Mouse (Mus musculus) neural tube, embryonic 13.5 days (tissue): Measurements from ENCODE around the gene Midn. TPM values are rescaled to one million over a fixed set of nuclear protein-coding genes. Genes with fewer than 3 reads are reported as not detected.
A peak's percentile ranks its signal among the peaks of the same experiment; 100 is the strongest.

Source experiments
- ATAC-seq: fragments of 200-750 bp; cut with Nextera tagmentation; 2 replicates; pipeline ENCODE4 v1.8.0; 2017; ENCODE audit warnings: low read depth, mild to moderate bottlenecking, moderate TSS enrichment, moderate library complexity
- H3K27ac ChIP-seq: fragments of 300-500 bp; sonication (generic); replicated peaks from 2 replicates; pipeline ENCODE4 v1.5.1; 2015; ENCODE audit warnings: moderate library complexity, mild to moderate bottlenecking, inconsistent platforms
- H3K27me3 ChIP-seq: fragments of 300-500 bp; sonication (generic); 2 replicates; pipeline ENCODE4 v1.6.1; 2015; ENCODE audit warnings: mild to moderate bottlenecking, inconsistent platforms
- H3K36me3 ChIP-seq: fragments of 300-500 bp; sonication (generic); 2 replicates; pipeline ENCODE4 v1.6.1; 2015; ENCODE audit warnings: mild to moderate bottlenecking, inconsistent platforms
- H3K4me1 ChIP-seq: fragments of 300-500 bp; sonication (generic); replicated peaks from 2 replicates; pipeline ENCODE4 v1.6.1; 2015; ENCODE audit warnings: inconsistent platforms
- H3K4me2 ChIP-seq: fragments of 300-500 bp; sonication (generic); 2 replicates; pipeline ENCODE4 v1.6.1; 2015; ENCODE audit warnings: inconsistent platforms, mild to moderate bottlenecking, moderate library complexity
- H3K4me3 ChIP-seq: fragments of 300-500 bp; sonication (generic); 2 replicates; pipeline ENCODE4 v1.5.1; 2015; ENCODE audit warnings: mild to moderate bottlenecking, inconsistent platforms
- H3K9ac ChIP-seq: fragments of 300-500 bp; sonication (generic); 2 replicates; pipeline ENCODE4 v1.6.1; 2015; ENCODE audit warnings: moderate library complexity, mild to moderate bottlenecking, inconsistent platforms
- H3K9me3 ChIP-seq: fragments of 300-500 bp; sonication (generic); 2 replicates; pipeline ENCODE4 v1.6.1; 2016; ENCODE audit warnings: inconsistent platforms
- WGBS: fragments of 180-500 bp; shearing (Covaris S2); methylation state at CpG from one replicate; pipeline ENCODE4 v1.1.7; 2015; 5-methylcytosine and 5-hydroxymethylcytosine counted together
- polyA plus RNA-seq: library from polyadenylated mRNA; unstranded; fragments of >200 nt; fragmentation: Nextera tagmentation; extraction: Ambion mirVana; gene quantifications from 2 replicates; pipeline ENCODE4 v1.2.1, GENCODE M21; 2015

Midn gene
- polyA plus RNA-seq, 1 experiment from 2014 or later: 31.0 TPM

DNA sequence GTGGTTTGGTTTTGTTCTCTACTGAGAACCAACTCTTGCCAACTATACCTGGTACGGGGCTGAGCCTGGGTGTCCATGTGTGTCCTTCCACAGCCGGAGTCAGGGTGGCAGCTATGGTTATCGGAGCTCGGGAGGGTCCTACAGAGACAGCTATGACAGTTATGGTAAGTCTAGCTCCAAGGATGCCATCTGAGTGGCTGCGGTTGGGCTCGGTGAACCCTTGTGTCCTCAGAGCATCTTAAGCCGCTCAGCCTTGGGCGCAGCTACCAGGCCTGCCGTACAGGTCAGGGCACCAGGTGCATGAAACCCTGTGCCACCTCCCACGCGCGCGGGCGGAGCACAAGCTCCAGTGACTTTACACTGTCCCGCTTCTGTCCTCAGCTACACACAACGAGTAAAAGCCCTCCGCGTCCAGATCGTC, 22.5 kb downstream of the Midn start:
- H3K27me3 ChIP-seq: no peaks in the 10 kb centered on the region
- ATAC-seq: no peak
- 96% methylated on average over 19 of the region's 19 CpGs for WGBS
- peak overlapping the region; percentile 92; the same call in 1 of the 2 replicates for H3K27ac ChIP-seq
- no peak overlapping the region for H3K4me3 ChIP-seq
- peaks cover 67% of the 10 kb centered on the region for H3K4me1 ChIP-seq
- H3K36me3 ChIP-seq: peaks cover 30% of the 10 kb centered on the region
- H3K4me2 ChIP-seq: no peak overlapping the region
- H3K9ac ChIP-seq: 0 out of 2 replicates have a peak overlapping the region, but pooled peaks have one; percentile 0
- no peaks in the 10 kb centered on the region for H3K9me3 ChIP-seq

DNA sequence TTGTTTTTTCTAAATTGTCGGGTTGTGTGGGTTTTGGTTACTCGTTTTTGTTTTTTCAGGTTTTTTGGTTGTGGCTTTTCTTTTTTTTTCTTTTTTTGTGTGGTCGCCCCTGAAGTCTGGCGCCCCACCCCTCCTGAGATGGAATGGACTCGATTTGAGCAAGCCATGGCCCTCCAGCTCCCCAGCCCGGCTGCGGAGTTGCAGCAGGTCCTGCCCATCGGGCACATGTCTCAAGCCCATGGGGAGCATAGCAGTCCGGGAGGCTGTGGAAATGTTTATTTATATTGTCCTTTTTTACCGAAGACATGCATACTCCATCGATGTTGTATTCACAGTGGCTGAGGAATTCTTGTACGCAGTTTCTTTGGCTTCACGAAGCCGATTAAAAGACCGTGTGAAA, 23.2 kb downstream of the Midn start:
- peak overlapping the region; percentile 92 for H3K27ac ChIP-seq

DNA sequence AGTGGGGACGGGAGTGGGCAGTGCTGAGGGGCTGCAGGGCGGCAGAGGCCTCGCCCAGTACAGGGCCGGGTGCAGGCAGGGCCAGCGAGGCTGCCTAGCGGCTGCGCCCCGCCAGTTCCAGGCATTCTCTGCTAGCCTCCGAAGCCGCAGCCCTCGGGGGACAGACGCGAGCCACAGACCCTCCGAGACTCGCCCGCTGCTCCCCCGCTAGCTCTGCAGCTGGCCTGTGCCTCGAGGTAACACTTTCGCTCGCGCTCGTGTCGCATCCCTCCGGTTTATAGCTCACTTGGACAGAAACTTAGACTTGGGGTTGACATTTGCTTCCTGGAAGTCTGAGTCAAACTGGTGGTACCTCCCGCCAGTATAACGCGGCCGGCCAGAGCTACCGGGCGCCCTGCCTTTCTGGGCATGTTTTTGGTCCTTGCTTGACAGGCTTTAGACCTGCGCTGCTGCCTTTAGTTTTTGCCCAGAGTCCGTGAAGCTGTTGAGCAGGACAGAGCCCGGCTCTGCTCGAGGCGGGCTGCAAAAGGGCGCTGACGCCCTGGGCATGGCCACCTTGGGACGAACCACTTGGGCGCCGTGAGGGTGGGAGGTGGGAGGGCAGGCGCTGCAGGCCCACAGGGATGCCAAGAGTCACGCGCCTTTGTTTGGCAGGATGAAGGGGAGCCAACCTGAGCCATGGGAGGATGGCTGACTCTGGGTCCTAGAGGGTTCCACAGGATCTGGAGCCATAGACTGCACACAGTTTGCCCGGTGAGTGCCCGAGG, 23.9 kb downstream of the Midn start:
- H3K9ac ChIP-seq: peak overlapping the region; percentile 74
- H3K4me1 ChIP-seq: peaks cover 60% of the 10 kb centered on the region
- peaks cover 30% of the 10 kb centered on the region for H3K36me3 ChIP-seq
- H3K4me3 ChIP-seq: peak overlapping the region; percentile 52
- peak overlapping the region; percentile 66 for H3K4me2 ChIP-seq
- no peaks in the 10 kb centered on the region for H3K27me3 ChIP-seq
- peak overlapping the region; percentile 92 for H3K27ac ChIP-seq
- H3K9me3 ChIP-seq: no peaks in the 10 kb centered on the region
- WGBS: 77% methylated on average over 45 of the region's 45 CpGs
- no peak for ATAC-seq

More for the DNA sequence above, 23.2 kb downstream of the Midn start:
- H3K4me1 ChIP-seq: peaks cover 66% of the 10 kb centered on the region
- no peaks in the 10 kb centered on the region for H3K27me3 ChIP-seq
- peaks cover 30% of the 10 kb centered on the region for H3K36me3 ChIP-seq
- peak overlapping the region; percentile 74; the same call in 1 of the 2 replicates for H3K9ac ChIP-seq
- no peak overlapping the region for H3K4me3 ChIP-seq
- ATAC-seq: no peak
- H3K4me2 ChIP-seq: 0 out of 2 replicates have a peak overlapping the region, but pooled peaks have one; percentile 66
- H3K9me3 ChIP-seq: no peaks in the 10 kb centered on the region
- WGBS: 94% methylated on average over 15 of the region's 15 CpGs

DNA sequence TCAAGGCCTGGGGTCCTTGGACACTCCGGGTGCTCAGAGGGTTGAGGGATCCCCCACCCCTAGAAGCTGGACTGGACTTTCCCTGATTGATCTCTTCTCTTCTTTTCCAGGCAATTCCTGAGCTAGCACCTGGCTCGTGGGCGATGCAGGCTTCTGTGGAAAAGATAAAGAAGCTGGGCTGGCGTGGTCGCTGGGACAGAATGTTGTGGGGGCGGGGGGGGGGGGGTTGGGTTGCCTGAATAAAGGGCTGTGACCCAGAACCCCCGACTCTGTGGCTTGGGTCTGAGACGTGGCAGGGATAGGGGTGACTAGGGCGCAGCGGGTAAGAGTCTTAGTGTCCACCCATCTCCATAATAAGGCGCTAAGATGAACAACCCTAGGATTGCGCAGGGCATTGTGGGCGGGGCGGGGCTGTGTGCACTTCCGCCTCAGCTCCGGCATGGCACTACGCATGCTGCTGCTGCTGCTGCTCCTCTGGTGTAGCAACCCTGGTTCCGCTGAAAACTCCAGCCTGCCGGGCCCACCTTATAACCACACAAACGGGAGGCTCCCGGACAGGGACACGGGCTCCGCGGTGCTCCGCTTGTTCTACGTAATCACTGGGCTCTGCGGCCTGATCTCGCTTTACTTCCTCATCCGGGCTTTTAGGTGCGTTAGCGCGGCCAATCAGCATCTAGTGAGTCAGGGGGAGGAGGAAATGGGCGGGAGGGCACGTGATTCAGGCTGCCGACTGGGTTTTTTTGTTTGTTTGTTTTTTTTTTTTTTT, 24.6 kb downstream of the Midn start, which contains the start of gene 1600002K03Rik:
Gene 1600002K03Rik (plus strand): TSS at position 418 of the 766 bp plus-strand sequence.
- H3K27ac ChIP-seq: peak within 1 kb of the TSS; percentile 92
- no peaks in the 10 kb centered on the region for H3K9me3 ChIP-seq
- H3K4me3 ChIP-seq: peak within 1 kb of the TSS; percentile 52
- peak; percentile 72 for ATAC-seq
- H3K36me3 ChIP-seq: peaks cover 30% of the 10 kb centered on the region
- H3K27me3 ChIP-seq: no peaks in the 10 kb centered on the region
- H3K9ac ChIP-seq: peak within 1 kb of the TSS; percentile 74
- 9% methylated on average over 35 of the region's 35 CpGs for WGBS
- H3K4me1 ChIP-seq: peaks cover 57% of the 10 kb centered on the region
- peak within 1 kb of the TSS; percentile 66 for H3K4me2 ChIP-seq

DNA sequence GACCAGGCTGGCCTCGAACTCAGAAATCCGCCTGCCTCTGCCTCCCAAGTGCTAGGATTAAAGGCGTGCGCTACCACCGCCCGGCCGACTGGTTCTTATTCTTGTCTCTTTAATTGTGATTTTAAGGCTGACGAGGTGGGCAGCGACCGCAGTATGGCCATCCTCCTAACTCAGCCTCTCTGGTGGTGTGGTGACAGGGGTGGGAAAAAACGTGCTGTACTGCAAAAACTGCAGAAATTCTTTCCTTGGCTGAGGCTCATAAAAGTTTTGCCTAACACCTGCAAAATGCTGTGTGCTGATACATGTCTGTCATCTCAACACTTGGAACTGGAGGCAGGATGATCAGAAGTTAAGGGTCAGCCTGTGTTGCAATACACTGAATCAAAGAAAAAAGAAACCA, 25.3 kb downstream of the Midn start:
- Histone ChIP-seq H3K36me3 (peaks cover 30% of the 10 kb centered on the region), H3K4me3 (peak overlapping the region; percentile 52), H3K9me3 (no peaks in the 10 kb centered on the region), H3K9ac (peak overlapping the region; percentile 74), H3K4me2 (peak overlapping the region; percentile 66), H3K27ac (peak overlapping the region; percentile 92), H3K27me3 (no peaks in the 10 kb centered on the region), H3K4me1 (peaks cover 56% of the 10 kb centered on the region)
- no peak for ATAC-seq
- WGBS: 5% methylated on average over 11 of the region's 11 CpGs

DNA sequence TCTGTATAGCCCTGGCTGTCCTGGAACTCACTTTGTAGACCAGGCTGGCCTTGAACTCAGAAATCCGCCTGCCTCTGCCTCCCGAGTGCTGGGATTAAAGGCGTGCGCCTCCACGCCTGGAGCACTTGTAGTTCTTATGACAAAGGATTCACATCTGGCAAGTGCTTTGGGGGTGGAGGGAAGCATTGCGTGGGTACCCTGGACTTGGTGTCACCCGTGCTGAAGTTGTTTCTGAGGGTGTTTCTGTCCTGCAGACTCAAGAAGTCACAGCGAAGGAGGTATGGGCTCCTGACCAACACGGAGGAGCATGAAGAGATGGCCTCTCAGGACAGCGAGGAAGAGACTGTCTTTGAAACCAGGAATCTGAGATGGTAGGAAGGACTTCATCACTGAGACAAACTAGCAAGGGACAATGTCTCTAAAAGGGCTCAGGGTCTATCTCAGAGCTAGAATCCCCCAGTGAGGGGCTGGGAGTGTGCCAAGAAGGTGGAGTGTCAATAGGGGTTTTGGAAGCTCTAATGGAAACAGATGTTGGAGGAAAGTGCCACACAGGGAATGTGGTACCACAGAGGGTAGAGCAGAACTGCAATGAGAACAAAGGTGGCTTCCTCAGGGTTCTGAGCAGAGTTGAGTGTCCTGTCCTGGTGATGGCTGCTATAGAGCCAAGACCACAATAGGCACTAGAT, 26.0 kb downstream of the Midn start:
- Histone ChIP-seq H3K4me1 (peaks cover 49% of the 10 kb centered on the region), H3K4me3 (no peak overlapping the region), H3K27me3 (no peaks in the 10 kb centered on the region), H3K9me3 (no peaks in the 10 kb centered on the region), H3K4me2 (peak overlapping the region; percentile 66; the same call in 1 of the 2 replicates), H3K27ac (no peak overlapping the region), H3K36me3 (peaks cover 30% of the 10 kb centered on the region), H3K9ac (no peak overlapping the region)
- ATAC-seq: no peak
- 88% methylated on average over 10 of the region's 10 CpGs for WGBS

DNA sequence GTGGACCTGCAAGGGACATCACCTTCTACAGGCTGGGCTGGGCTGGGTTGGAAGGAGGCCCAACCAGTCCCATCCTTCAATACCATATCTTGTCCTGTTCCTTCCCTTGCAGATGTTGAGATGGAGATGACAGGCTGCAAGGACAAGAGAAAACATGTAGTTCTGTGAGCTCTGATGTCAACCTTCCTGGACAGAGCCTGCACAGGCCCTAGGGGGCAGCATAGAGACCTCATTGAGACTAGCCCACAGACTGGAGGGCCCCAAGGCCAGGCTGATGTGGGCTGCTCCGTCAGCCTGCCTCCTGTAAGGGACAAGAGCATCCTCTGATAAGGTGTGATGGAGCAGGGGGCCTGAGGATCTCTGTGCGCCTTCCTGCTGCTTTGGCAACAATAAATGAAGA, 26.6 kb downstream of the Midn start:
- H3K36me3 ChIP-seq: peaks cover 28% of the 10 kb centered on the region
- no peaks in the 10 kb centered on the region for H3K9me3 ChIP-seq
- no peak for ATAC-seq
- 0 out of 2 replicates have a peak overlapping the region, but pooled peaks have one; percentile 22 for H3K9ac ChIP-seq
- H3K4me1 ChIP-seq: peaks cover 43% of the 10 kb centered on the region
- H3K4me2 ChIP-seq: no peak overlapping the region
- H3K27ac ChIP-seq: no peak overlapping the region
- 75% methylated on average over 2 of the region's 2 CpGs for WGBS
- H3K4me3 ChIP-seq: no peak overlapping the region
- H3K27me3 ChIP-seq: no peaks in the 10 kb centered on the region

DNA sequence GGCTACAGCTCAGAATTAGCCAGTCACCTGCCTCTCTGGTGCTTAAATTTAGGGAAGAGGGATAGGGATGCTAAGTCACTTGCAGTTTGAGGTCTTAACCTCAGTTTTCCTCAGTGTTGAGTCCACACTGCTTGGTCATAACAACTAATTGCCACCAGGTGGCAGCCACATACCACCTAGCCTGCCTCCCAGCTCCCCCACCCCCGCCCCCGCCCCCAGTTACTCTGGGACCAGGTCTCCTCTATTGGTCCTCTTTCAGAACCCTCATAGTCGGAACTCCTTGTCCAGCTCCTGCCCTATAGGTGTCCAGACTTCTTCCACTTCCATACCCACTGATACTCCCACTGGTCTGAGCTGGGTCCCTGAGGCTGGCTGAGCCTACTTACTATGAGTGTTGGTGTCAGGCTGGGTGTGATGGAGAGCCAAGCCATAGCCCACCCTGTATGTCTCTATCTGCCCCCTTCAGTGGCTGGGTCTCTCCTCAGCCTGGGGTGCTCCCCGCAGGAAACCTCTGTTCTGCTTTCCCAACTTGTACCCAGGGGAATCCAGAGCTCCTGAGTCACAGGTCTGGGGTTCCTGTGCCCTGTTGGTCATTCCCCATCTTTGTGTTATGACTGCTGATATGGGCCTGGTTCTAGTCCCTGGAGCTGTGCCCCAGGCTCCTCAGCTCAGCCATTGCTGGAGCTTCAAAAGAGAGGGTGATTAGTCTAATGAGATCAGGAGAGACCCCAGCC, 27.6 kb downstream of the Midn start:
- Histone ChIP-seq H3K4me1 (peaks cover 42% of the 10 kb centered on the region), H3K9ac (0 out of 2 replicates have a peak overlapping the region, but pooled peaks have one; percentile 6), H3K27me3 (no peaks in the 10 kb centered on the region), H3K27ac (no peak overlapping the region), H3K4me2 (no peak overlapping the region), H3K36me3 (peaks cover 18% of the 10 kb centered on the region), H3K4me3 (no peak overlapping the region), H3K9me3 (no peaks in the 10 kb centered on the region)
- 20% methylated on average over 4 of the region's 4 CpGs for WGBS
- ATAC-seq: no peak

DNA sequence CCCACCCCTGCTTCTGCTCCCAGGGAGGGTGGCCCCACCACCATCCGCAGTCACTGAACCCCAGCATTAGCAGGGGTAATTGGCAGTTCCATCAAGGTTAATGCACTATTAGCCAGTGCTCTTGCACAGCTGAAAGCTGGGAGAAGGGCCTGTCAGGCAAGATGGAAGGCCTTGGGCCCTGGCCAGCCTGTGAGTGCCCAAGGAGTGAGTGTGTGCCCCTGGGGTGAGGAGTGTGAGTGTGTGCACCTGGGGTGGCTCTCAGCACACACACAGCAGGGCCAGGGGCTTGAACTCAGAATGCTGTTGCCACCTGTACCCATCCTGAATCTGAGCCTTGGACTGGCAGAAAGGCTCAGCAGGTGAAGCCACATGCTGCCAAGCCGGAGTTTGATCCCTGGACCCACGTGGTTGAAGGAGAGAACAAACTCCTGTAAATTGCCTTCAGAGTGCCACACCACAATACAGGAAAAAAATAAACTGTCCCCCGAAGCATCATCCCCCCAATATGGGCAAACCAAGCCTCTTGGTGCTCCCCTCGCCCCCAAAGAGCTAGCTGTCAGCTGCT, 28.3 kb downstream of the Midn start:
- H3K27ac ChIP-seq: no peak overlapping the region
- H3K4me2 ChIP-seq: no peak overlapping the region
- H3K9me3 ChIP-seq: no peaks in the 10 kb centered on the region
- 0 out of 2 replicates have a peak overlapping the region, but pooled peaks have one; percentile 6 for H3K9ac ChIP-seq
- H3K27me3 ChIP-seq: no peaks in the 10 kb centered on the region
- peaks cover 13% of the 10 kb centered on the region for H3K36me3 ChIP-seq
- H3K4me1 ChIP-seq: peaks cover 42% of the 10 kb centered on the region
- H3K4me3 ChIP-seq: no peak overlapping the region
- ATAC-seq: no peak
- 80% methylated on average over 5 of the region's 5 CpGs for WGBS

DNA sequence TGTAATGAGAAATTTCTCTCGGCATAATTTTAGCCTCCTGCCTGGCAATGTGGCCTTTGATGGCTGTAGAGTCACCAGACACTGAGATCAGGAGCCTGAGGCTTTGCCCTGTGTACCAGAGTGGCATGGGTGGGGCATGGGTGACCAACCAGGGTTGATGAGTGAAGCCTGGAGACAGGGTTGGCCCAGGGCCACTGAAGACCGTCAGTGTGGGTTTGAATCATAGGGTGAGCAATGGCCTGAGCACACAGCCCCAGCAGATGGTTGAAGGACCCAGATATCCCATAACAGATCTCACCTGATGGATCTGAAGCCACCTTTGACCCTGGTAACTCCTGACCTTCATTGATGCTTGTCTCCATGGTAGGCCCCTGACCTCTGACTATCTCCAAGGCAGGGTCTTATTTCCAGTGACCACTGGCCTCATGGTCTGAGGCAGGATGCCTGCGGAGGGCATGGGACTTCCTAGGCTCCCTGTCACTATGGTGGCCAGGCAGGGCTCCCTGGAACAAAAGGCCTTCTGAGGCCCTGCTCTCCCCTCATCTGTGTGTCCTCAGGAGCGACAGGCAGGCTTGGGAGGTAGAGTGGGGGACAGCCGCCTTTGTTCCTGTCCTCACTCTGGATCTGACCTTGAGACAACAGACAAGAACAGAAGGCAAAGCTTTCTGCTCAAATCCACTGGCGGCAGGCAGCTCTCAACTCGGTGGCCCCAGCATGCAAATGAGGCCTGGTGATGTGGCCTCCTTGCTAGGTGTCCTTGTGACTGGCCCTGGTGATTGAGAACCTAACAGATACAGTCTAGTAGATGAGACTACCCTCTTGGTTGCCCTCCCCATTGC, 29.6 kb downstream of the Midn start:
- WGBS: 67% methylated on average over 7 of the region's 7 CpGs
- no peak overlapping the region for H3K4me2 ChIP-seq
- 0 out of 2 replicates have a peak, but pooled peaks cover 3% of the 10 kb centered on the region for H3K36me3 ChIP-seq
- no peaks in the 10 kb centered on the region for H3K27me3 ChIP-seq
- H3K9ac ChIP-seq: peak overlapping the region; percentile 31; the same call in 1 of the 2 replicates
- no peaks in the 10 kb centered on the region for H3K9me3 ChIP-seq
- no peak overlapping the region for H3K27ac ChIP-seq
- H3K4me1 ChIP-seq: peaks cover 42% of the 10 kb centered on the region
- H3K4me3 ChIP-seq: no peak overlapping the region
- ATAC-seq: no peak
